Comparison of ENCODE assay signal across 19 mouse cellular contexts in genomic region chr4:106505453-106506058, GRCm38 (mm10). TPM values are rescaled to one million over a fixed set of nuclear protein-coding genes. Genes with fewer than 3 reads are reported as not detected.
A peak's percentile ranks its signal among the peaks of the same experiment; 100 is the strongest.
DNase-seq lines count a peak whose midpoint lies in the region; ATAC-seq lines count a peak whose summit lies in the region.
"Had no signal": no experiment of that assay in that cellular context is flagged by ENCODE, and none has a peak within 500 bp of the region (broad histone marks: within the 10 kb centered on the region; RNA-seq: fewer than 3 reads in every experiment).

No protein-coding gene starts in this region.

- H3K27me3 ChIP-seq in heart, embryonic 12.5 days (replicated peaks) = peaks cover 3% of the 10 kb centered on the region; the same call in 1 of the 2 replicates
- H3K27me3 ChIP-seq in lung, embryonic 16.5 days (ENCODE audit: control insufficient read depth, insufficient read depth, low read depth, low read length) = no peaks in the 10 kb centered on the region
- H3K27me3 ChIP-seq: forebrain, embryonic 13.5 days; liver, embryonic 15.5 days had no signal

- no peak overlapping the region for H3K27ac ChIP-seq in heart, embryonic 12.5 days (ENCODE audit: poor library complexity, severe bottlenecking)
- H3K27ac ChIP-seq in lung, embryonic 16.5 days (ENCODE audit: low read length) = no peak overlapping the region
- H3K27ac ChIP-seq: forebrain, embryonic 13.5 days; hindbrain, embryonic 10.5 days; limb, embryonic 13.5 days; liver, embryonic 15.5 days had no signal

- H3K9ac ChIP-seq in heart, embryonic 12.5 days = no peak overlapping the region
- no peak overlapping the region for H3K9ac ChIP-seq in lung, embryonic 16.5 days (ENCODE audit: low read length)
- H3K9ac ChIP-seq: forebrain, embryonic 13.5 days; limb, embryonic 13.5 days; liver, embryonic 15.5 days had no signal

- peak; percentile 27 for DNase-seq in heart, adult 8-10 months (ENCODE audit: low spot score)
- DNase-seq in testis, postnatal 10 days (ENCODE audit: low spot score) = peak; percentile 57
- DNase-seq in testis, postnatal 14 days (ENCODE audit: low spot score) = no peak
- DNase-seq in urinary bladder, postnatal 36 days (ENCODE audit: low spot score in 2 of 2) = no peak
- no peak for DNase-seq in right cerebral cortex, postnatal 4 days
- DNase-seq: adrenal gland, adult 2 months; cerebellum, adult 8-10 months had no signal

- H3K4me1 ChIP-seq in heart, embryonic 12.5 days (replicated peaks) = no peaks in the 10 kb centered on the region
- H3K4me1 ChIP-seq in lung, embryonic 16.5 days (replicated peaks; ENCODE audit: control insufficient read depth, insufficient read depth, low read length) = peaks cover 7% of the 10 kb centered on the region
- H3K4me1 ChIP-seq: forebrain, embryonic 13.5 days; limb, embryonic 13.5 days; liver, embryonic 15.5 days had no signal

- H3K9me3 ChIP-seq in heart, embryonic 12.5 days (replicated peaks) = no peaks in the 10 kb centered on the region
- H3K9me3 ChIP-seq in lung, embryonic 16.5 days (ENCODE audit: control insufficient read depth, low read length) = no peaks in the 10 kb centered on the region
- H3K9me3 ChIP-seq: forebrain, embryonic 13.5 days; G1E; hindbrain, embryonic 10.5 days; limb, embryonic 13.5 days; liver, embryonic 15.5 days had no signal

- no peak overlapping the region for H3K4me3 ChIP-seq in heart, embryonic 12.5 days
- no peak overlapping the region for H3K4me3 ChIP-seq in lung, embryonic 16.5 days (ENCODE audit: low read length)
- H3K4me3 ChIP-seq: forebrain, embryonic 13.5 days; hindbrain, embryonic 10.5 days; limb, embryonic 13.5 days; liver, embryonic 15.5 days; myocyte had no signal

- H3K36me3 ChIP-seq in heart, embryonic 12.5 days = no peaks in the 10 kb centered on the region
- H3K36me3 ChIP-seq in lung, embryonic 16.5 days (ENCODE audit: control insufficient read depth, insufficient read depth, low read length) = no peaks in the 10 kb centered on the region
- H3K36me3 ChIP-seq: G1E; hindbrain, embryonic 10.5 days; limb, embryonic 13.5 days; liver, embryonic 15.5 days had no signal

- 62% methylated on average over 14 of the region's 14 CpGs for WGBS in heart, embryonic 12.5 days
- 45% methylated on average over 14 of the region's 14 CpGs for WGBS in lung, embryonic 16.5 days

- ATAC-seq in heart, embryonic 12.5 days (ENCODE audit: insufficient number of reproducible peaks, low FRiP score) = no peak; the same call in 1 of the 2 replicates
- peak; percentile 82 for ATAC-seq in lung, embryonic 16.5 days (ENCODE audit: low read depth)
- ATAC-seq: forebrain, embryonic 13.5 days; inflammation-experienced regulatory T-cells, adult 6 months had no signal

- H3K4me2 ChIP-seq in heart, embryonic 12.5 days = no peak overlapping the region
- H3K4me2 ChIP-seq in lung, embryonic 16.5 days (ENCODE audit: low read depth, low read length) = no peak overlapping the region
- H3K4me2 ChIP-seq: forebrain, embryonic 13.5 days; limb, embryonic 13.5 days; liver, embryonic 15.5 days had no signal

RNA-seq across cellular contexts. Expression of gene Bsnd, which starts 13.5 kb away (rescaled TPM):
- total RNA-seq in heart, adult 8-10 months (2022) = not detected
- not detected in 2 replicates for polyA plus RNA-seq in heart, embryonic 12.5 days (2016; fragmentation: Nextera tagmentation; extraction: Ambion mirVana)
- polyA plus RNA-seq in lung, embryonic 16.5 days (2015; fragmentation: Nextera tagmentation; extraction: Ambion mirVana) = not detected in 2 replicates
- total RNA-seq: adrenal gland, adult 2 months; layer of hippocampus, adult 8-10 months; left cerebral cortex, adult 8-10 months; megakaryocyte-erythroid progenitor cell, adult 5-6 weeks had no signal
- polyA plus RNA-seq: forebrain, embryonic 13.5 days; G1E; hindbrain, embryonic 10.5 days; inflammation-experienced regulatory T-cells, adult 6 months; limb, embryonic 13.5 days; liver, embryonic 15.5 days; myocyte had no signal

RNA-seq across cellular contexts. Expression of gene Pcsk9, which starts 41.4 kb away (rescaled TPM):
- not detected for total RNA-seq in heart, adult 8-10 months (2022)
- polyA plus RNA-seq in heart, embryonic 12.5 days (2016; fragmentation: Nextera tagmentation; extraction: Ambion mirVana) = 0.54 and 1.2 TPM in 2 replicates
- 1.3 and 2.7 TPM in 2 replicates for polyA plus RNA-seq in lung, embryonic 16.5 days (2015; fragmentation: Nextera tagmentation; extraction: Ambion mirVana)
- total RNA-seq: G1E; megakaryocyte-erythroid progenitor cell, adult 5-6 weeks had no signal
- polyA plus RNA-seq: G1E; inflammation-experienced regulatory T-cells, adult 6 months had no signal

RNA-seq across cellular contexts. Expression of gene Dhcr24, which starts 55.3 kb away (rescaled TPM):
- 1 to 10 TPM; 1.7 to 2.0 (median 1.8) TPM for total RNA-seq in heart, adult 8-10 months (2022)
- 3.9 and 4.7 TPM in 2 replicates for polyA plus RNA-seq in heart, embryonic 12.5 days (2016; fragmentation: Nextera tagmentation; extraction: Ambion mirVana)
- 2.0 and 2.9 TPM in 2 replicates for polyA plus RNA-seq in lung, embryonic 16.5 days (2015; fragmentation: Nextera tagmentation; extraction: Ambion mirVana)

Comparison
In these comparisons a context has a peak if more than half of its experiments do, and no peak if none do; other contexts are left out.
1. DNase-seq: peak in heart, adult 8-10 months (single experiment) and testis, postnatal 10 days (single experiment); none in testis, postnatal 14 days (single experiment), urinary bladder, postnatal 36 days (0 of 2) and right cerebral cortex, postnatal 4 days (single experiment).